Mouse (Mus musculus) heart, embryonic 10.5 days (tissue): ENCODE data around the gene Kctd15. TPM values are rescaled to one million over a fixed set of nuclear protein-coding genes. Genes with fewer than 3 reads are reported as not detected.

ENCODE experiments used
- DNase-seq: peaks from one replicate; pipeline ENCODE4 v3.0.0-alpha.2; 2017; ENCODE audit warnings: low spot score
- H3K27ac ChIP-seq: fragments of 300-500 bp; sonication (generic); 2 replicates; pipeline ENCODE4 v1.5.1; 2016; ENCODE audit warnings: mild to moderate bottlenecking
- H3K27me3 ChIP-seq: fragments of 300-500 bp; sonication (generic); 2 replicates; pipeline ENCODE4 v1.6.1; 2016; ENCODE audit warnings: mild to moderate bottlenecking; ENCODE audit not compliant: poor library complexity, insufficient read depth, severe bottlenecking
- H3K36me3 ChIP-seq: fragments of 300-500 bp; sonication (generic); 2 replicates; pipeline ENCODE4 v1.6.1; 2016; ENCODE audit warnings: mild to moderate bottlenecking, moderate library complexity
- H3K4me1 ChIP-seq: fragments of 300-500 bp; sonication (generic); 2 replicates; pipeline ENCODE4 v1.6.1; 2016; ENCODE audit warnings: mild to moderate bottlenecking
- H3K4me3 ChIP-seq: fragments of 300-500 bp; sonication (generic); 2 replicates; pipeline ENCODE4 v1.5.1; 2016; ENCODE audit warnings: mild to moderate bottlenecking, moderate library complexity
- H3K9me3 ChIP-seq: fragments of 300-500 bp; sonication (generic); 2 replicates; pipeline ENCODE4 v1.6.1; 2016; ENCODE audit warnings: mild to moderate bottlenecking, moderate library complexity
- WGBS: fragments of 180-500 bp; shearing (Covaris S2); methylation state at CpG from one replicate; pipeline ENCODE4 v1.1.7; 2016; 5-methylcytosine and 5-hydroxymethylcytosine counted together
- polyA plus RNA-seq: library from polyadenylated mRNA; unstranded; fragments of >200 nt; fragmentation: Nextera tagmentation; extraction: Ambion mirVana; gene quantifications from 2 replicates; pipeline ENCODE4 v1.2.1, GENCODE M21; 2016

Kctd15 gene
- polyA plus RNA-seq, 1 experiment from 2014 or later: 25.5 TPM

DNA sequence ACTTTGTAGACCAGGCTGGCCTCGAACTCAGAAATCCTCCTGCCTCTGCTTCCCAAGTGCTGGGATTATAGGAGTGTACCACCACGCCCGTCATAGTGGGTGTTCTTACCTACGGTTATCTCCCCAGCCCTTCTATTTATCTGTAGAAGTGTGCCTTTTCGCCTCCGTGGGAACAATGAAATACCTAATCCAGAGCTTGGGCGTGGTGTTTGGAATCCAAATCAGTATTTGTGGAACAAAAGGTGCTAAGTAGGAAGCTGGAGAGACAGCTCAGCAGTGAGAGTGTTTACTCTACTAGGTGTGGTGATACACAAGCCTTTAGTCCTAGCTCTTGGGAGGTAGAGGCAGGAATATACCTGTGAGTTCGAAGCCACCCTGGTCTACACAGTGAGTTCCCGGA, 58.5 kb downstream of the Kctd15 start:
- H3K4me1 ChIP-seq: 0 out of 2 replicates have a peak, but pooled peaks cover 10% of the 10 kb centered on the region
- WGBS: 91% methylated on average over 9 of the region's 9 CpGs
- DNase-seq: no peak
- no peak overlapping the region for H3K4me3 ChIP-seq
- H3K27ac ChIP-seq: no peak overlapping the region
- H3K9me3 ChIP-seq: no peaks in the 10 kb centered on the region
- H3K36me3 ChIP-seq: no peaks in the 10 kb centered on the region
- no peaks in the 10 kb centered on the region for H3K27me3 ChIP-seq

DNA sequence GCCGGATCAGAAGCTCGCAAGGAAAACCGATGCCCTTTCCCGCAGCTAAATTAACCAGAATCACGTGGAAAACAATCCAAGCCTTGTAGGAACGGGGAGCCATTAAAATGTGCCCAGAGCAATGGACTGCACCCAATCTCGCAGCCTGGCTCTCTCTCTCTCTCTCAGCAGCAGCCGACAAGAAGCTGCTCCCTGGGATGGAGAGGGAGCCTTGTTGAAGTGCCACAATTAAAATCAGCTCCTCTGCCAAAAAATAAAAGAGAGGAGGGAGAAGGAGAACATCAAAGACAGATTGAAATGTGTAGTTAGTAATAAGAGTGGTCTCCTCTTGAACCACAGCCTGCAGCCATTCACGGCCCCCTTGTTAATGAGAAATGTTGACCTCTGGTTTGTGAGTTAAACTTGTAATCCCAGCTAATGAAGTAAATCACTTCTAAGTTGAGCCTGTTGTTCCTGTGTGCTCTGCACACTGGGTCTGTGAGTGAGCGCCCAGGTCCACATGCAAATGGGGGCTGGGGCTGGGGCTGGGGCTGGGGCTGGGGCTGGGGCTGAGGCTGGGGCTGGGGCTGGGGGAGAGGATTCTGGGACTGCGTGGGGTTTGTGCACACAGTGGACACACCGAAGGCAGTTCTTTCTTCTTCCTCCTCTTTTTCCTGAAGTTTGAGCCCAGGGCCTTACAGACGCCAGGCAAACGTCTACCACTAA, 59.8 kb downstream of the Kctd15 start:
- WGBS: 61% methylated on average over 14 of the region's 14 CpGs
- Histone ChIP-seq H3K36me3 (no peaks in the 10 kb centered on the region), H3K4me1 (0 out of 2 replicates have a peak, but pooled peaks cover 10% of the 10 kb centered on the region), H3K9me3 (no peaks in the 10 kb centered on the region), H3K27me3 (no peaks in the 10 kb centered on the region), H3K27ac (peak overlapping the region; percentile 10; the same call in 1 of the 2 replicates), H3K4me3 (no peak overlapping the region)
- DNase-seq: no peak

- H3K27ac ChIP-seq: peak overlapping the region; percentile 82; the same call in 1 of the 2 replicates
- H3K36me3 ChIP-seq: no peaks in the 10 kb centered on the region
- DNase-seq: no peak
- no peaks in the 10 kb centered on the region for H3K9me3 ChIP-seq
- no peaks in the 10 kb centered on the region for H3K27me3 ChIP-seq
- WGBS: 66% methylated on average over 4 of the region's 4 CpGs
- H3K4me1 ChIP-seq: 0 out of 2 replicates have a peak, but pooled peaks cover 10% of the 10 kb centered on the region
- no peak overlapping the region for H3K4me3 ChIP-seq
Observed at GRCm38 (mm10) chr7:34595307-34595565, 61.3 kb downstream of the Kctd15 start.

- H3K9me3 ChIP-seq: no peaks in the 10 kb centered on the region
- H3K27me3 ChIP-seq: no peaks in the 10 kb centered on the region
- H3K27ac ChIP-seq: peak overlapping the region; percentile 82
- H3K36me3 ChIP-seq: no peaks in the 10 kb centered on the region
- 23% methylated on average over 18 of the region's 18 CpGs for WGBS
- peak overlapping the region; percentile 49 for H3K4me3 ChIP-seq
- DNase-seq: no peak
- H3K4me1 ChIP-seq: 0 out of 2 replicates have a peak, but pooled peaks cover 10% of the 10 kb centered on the region
Observed at GRCm38 (mm10) chr7:34594501-34595306, 61.8 kb downstream of the Kctd15 start.

- Histone ChIP-seq H3K36me3 (no peaks in the 10 kb centered on the region), H3K4me1 (0 out of 2 replicates have a peak, but pooled peaks cover 10% of the 10 kb centered on the region), H3K4me3 (no peak overlapping the region), H3K9me3 (peaks cover 14% of the 10 kb centered on the region; the same call in 1 of the 2 replicates), H3K27me3 (no peaks in the 10 kb centered on the region), H3K27ac (no peak overlapping the region)
- WGBS: 90% methylated on average over 11 of the region's 11 CpGs
- DNase-seq: no peak
Observed at GRCm38 (mm10) chr7:34590711-34591110, 65.8 kb downstream of the Kctd15 start.

Other genes starting within 250 kb of the Kctd15 start
- 1.4 and 2.1 TPM in 2 replicates for gene Chst8, start 156.0 kb upstream of the Kctd15 start, polyA plus RNA-seq